Mouse (Mus musculus) yolk sac, embryonic 10.5 days (tissue): ENCODE results near the gene Cd276.

Experiments used
- DNase-seq: peaks from one replicate; pipeline ENCODE4 v3.0.0-alpha.2; 2017; ENCODE audit warnings: low spot score

Gene Cd276

DNA sequence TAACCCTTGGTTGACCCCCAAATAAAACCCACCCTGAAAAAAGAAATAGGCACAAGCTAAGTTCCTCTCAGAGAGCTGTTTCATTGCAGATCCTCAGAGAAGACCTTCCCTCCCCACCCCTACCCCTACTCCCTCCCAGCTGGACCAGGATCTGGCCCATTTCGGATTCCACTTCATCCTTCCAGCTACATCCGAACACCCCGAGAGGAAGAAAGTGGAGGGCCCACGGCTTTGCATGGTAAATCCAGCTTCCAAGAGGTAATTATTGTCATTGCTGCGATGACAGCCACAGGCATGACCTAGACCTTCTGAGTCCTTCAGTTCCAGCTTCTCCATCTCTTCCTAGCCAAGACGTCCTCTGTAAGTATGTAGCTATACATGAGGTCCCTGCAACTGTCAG, 4.3 kb downstream of the Cd276 start:
- DNase-seq = no peak

DNA sequence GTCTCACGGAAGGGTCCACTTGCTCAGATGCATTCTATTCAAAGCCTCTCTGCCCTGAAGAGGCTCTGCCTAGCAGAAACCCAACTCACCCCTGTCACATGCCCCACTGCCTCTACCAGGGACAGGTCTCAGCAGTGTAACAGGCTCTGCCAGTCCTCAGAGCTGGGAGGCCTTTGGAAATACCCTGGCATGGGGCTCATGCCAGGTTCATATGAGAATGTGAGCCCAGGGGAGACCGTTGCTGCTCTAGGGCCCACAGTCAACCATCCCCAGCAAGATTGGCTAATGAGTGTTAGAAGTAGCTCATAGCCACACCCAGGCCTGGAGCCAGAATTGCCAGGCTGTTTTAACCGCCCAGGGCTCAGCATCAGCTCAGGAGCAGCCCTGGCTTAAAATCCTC, 5.5 kb downstream of the Cd276 start:
- no peak for DNase-seq

DNA sequence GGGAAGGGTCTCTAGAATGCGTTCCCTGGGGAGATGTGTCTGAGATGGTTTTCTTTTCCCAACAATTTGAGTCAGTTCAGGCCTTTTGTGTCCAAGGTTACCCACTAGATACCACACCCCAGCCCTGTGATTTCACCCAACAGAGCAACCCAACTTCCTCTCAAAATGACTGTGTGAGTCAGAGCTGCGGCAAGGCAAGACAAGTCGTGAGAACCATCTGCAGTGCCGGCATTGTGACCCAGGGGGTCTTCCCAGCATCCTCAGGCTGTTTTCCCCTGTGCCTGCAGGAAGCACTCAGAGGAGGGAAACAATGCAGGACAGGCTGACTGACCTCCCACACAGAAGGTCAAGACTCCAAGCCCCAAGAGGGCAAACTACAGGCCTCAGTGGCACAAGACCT, 6.3 kb downstream of the Cd276 start:
- DNase-seq = no peak

DNA sequence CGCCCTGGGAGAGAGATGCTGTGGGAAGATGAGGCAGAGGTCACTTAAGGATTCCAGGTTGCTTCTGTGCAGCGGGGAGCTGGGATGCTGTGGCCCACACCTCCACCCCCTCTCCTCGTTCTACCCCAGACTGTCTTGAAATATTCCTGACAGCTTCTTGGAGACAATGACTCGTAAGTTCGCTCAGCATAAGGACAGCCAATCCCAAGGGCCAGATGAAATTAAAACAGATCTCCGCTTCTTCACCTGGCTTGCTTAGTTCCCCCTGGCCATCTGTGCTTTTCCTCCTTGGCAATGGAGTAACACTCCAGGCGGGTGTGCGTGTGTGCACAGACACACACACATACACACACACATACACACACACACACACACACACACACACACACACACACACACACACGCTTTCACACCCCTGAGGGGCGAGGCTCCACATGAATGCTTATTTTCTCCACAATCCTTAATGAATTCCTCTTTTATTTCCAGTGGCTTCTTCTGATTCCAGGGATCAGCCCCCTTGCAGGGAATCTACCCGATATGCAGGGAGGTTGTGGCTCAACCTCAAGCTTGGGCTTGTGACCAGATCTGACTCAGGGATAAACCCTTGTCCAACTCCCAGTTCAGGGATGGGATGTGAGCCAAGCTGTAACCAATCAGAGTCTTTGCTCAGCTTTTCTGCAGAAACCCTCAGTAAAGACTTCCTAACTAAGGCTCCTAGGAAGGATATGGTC, 8.4 kb downstream of the Cd276 start:
- DNase-seq = no peak

DNA sequence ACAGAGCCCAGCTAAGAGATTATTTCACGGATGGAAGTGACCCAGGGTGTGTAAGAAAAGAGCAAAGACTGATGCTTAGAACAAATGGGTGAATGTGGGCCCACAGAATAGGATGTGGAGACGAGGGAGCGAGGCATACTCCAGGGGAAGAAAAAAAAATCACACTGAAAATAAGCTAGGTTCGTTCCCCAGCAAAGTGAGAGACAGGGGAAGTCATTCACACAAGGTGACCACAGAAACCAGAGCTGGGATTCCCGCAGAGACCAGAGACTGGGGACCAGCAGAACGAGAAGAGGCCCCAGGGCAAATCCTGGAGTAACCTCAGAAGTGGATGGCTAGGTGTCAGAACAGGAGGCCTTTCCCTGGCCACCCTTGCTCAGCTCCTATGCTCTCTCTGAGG, 9.8 kb downstream of the Cd276 start:
- DNase-seq = no peak

DNA sequence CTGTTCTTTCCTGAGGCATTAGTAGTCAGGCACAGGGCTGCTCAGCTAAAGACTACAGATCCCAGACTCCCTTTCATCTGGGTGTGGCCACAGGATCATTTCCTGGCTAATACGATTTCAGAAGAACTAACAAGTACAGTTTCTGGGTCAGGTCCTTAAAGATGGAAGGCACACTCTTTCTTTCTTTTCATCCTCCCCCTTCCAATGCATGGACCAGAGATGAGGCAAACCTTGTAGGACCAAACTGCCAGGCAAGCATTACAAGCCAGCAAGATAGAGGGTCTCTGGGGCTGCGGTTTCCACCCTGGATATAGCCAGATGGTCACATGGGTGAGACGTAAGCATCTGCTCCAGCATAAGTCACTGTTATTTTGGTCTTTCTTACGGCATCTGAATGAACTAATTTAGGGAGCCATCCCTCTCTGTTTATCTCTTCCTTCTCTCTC, 10.3 kb downstream of the Cd276 start:
- no peak for DNase-seq

DNA sequence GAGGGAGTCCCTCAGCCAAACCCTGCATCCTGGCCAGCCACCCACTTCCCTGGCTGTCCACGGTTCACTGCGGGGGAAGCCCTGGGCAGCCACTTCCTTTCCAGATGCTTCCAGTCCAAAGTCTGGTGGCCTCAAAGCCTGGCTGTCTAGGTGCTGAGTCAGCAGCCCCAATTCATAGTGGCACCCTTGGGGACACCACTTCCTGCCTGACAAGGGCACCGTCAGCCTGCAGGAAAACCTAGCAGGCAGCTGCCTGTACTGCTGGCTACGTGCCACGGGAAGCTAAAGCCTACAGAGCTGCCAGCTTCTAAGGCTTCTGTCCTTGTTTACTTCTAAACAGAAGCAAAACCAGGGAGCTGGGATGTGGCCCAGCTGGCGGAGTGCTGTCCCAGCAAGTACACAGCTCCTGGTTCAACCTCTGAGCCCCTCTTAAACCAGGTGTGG, 13.3 kb downstream of the Cd276 start:
- DNase-seq = peak; percentile 32

DNA sequence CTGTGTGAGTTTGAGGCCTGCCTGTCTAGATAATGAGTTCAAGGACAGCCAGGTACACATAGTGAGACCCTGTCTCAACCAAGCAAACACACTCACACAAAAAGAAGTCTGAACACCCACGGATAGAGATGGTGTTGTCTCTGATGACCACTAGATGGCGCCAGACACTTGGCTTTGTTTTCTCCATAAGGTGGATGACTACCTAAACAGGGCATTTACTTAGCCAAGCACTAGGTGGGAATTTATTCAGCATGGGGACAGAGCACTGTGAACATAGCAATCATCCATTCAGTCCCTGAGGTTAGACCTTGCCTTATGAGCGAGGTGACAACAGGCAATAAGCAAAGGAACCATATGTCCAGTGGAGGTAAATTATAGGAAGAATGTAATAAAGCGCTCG, 15.4 kb downstream of the Cd276 start:
- DNase-seq = peak; percentile 11

DNA sequence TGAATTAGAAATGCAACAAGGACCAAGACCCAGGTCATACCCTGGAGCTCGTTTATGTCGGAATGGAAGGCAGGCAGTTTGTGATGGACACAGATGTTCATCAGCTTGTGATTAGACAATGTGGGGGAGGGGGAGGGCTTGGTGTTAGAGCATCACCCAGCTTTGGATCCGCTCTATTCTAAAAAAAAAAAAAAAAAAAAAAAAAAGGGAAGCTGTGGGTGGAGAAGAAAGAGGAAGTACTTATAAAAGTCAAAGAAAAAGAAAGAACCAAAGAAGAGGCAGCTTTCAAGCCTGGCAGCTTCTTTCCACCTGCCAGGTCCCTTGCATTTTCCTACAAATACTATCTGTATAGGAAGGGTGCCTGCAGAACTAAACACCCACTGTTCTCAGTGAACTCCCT, 17.5 kb downstream of the Cd276 start:
- DNase-seq = no peak

DNA sequence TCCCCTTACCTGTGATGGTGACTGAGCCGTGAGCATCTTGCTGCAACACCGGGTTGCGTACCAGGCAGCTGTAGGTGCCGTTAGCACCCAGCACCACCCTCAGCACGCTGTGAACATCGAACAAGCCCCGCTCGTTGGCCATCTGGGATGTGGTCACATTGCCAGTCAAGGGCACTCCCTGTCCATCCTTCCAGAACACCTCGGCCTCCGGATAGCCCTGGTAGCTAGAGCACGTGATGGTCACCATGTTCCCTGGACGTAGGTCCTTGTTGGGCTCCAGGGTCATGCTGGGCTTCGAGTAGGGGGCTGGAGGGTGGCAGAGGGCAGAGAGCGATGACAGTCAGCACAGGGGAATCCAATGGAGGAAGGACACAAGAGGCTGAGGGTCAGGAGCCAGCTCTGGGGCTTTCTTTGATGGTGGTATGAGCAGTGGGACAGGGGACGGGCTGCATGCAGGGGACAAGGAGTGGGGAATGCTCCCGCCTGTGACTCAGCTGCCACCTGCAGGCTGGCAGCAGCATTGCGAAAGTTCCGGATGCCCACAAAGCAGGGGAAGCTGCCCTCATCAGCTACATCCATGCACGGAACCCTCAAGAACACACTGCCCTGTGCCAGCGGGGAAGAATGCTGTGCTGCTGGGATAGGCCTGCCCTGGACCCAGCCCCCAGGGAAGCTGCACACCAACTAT, 19.6 kb downstream of the Cd276 start:
- DNase-seq = no peak

DNA sequence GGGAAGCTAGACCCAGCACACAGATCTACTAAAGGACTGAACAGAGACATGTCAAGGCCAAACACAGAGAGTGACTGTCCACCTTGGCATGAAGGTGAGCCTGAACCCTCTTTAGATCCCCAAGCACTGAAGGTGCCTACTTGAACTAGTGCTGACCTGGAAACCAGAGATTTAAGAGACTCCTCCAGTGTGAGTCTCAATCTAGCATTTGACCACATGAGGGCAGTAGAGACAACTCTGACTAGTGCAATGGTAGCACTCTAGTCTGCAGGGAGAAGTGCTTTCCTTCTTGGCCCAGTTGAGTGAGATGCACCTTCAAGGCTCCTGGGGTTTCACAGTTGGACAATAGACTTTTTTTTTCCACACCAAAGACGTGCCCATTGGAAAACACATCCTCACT, 20.5 kb downstream of the Cd276 start:
- peak; percentile 37 for DNase-seq

DNA sequence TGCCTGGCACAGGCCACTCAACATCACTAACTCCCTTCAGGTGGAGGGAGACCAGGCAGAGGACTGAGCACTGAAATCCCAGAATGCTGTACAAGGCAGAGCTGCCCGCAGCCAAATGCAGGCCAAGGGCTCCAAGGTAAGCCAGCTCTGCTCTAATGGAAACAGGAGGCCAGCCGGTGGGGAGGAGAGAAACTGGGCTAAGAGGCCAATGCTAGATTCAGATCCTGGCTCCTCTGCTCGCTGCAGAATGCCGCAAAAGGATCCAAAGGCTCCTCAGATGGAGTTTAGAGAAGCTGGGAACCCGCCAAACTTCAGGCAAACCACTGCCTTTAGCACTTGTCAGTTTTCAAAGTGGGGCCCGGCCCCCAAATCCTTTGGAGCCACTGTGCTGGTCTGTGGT, 21.9 kb downstream of the Cd276 start:
- no peak for DNase-seq

DNA sequence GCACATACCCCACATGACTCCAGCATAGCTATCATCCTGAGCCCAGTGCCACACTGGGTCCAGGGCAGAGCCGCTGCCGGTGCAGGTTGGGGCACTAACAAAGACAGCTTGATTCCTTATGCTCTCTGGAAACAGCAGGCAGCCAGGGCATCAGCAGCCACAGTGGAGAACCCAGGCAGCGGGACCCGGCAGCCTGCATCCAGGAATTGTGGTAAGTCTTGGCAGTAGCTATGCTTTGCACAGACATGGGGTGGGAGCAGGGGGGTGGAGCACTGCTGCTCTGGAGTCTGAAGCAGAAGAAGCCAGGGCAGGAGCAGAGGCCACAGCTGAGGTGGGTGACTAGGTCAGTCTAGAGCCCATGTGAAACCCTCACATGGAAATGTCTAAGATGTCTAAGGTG, 23.0 kb downstream of the Cd276 start:
- no peak for DNase-seq

DNA sequence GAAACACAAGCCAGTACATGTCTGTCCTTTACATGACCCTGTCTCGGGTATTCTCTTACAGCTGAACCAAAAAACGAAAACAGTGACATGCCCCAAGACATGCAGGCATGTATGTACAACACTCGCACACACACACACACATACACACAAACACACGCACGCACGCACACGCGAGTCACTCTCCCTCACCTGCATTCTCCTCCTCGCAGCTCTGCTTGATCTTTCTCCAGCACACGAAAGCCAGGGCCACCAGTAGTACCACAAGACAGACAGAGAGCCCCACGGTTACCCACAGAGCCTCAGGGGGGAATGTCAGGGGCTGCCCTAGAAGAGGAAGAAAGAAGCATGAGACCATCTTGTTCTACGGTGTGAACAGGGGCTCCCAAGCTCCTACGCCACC, 24.8 kb downstream of the Cd276 start:
- no peak for DNase-seq

DNA sequence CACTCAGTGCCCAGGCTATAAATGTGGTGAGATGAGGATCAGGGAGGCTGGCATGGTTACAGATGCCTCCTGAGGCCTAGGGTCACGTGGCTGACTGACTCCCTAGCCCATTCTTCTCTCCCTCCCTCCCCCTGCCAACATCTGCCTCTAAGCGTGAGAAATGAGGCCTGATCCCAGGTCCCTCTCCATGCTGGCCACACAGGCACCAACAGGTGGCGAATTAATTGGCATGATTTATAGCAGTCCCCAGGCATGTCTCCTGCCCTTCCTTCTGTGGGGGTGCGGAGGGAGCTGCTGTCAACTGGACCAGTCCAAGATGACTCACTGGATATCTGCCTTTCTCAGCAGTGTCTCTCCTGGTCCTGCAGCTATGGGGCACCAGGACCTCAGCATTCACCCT, 27.4 kb downstream of the Cd276 start:
- DNase-seq = no peak

DNA sequence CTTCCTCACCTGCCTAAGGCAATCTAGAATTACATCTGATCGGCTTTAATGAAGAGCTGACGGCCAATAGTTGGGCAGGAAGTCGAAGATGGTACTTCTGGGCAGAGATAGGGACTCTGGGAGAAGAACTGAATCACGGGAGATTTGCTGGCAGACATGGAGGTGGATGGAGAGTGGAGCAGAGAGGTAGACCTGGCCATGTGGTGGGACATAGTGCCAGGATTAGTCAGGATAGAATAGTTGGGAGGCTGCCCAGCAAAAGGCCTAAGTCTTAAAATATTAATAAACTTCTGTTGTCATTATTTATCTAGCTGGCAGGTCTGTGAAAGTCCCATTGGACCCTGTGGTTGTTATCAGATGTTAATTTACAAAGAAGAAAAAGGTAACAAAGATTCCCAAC, 30.1 kb downstream of the Cd276 start:
- DNase-seq = no peak

DNA sequence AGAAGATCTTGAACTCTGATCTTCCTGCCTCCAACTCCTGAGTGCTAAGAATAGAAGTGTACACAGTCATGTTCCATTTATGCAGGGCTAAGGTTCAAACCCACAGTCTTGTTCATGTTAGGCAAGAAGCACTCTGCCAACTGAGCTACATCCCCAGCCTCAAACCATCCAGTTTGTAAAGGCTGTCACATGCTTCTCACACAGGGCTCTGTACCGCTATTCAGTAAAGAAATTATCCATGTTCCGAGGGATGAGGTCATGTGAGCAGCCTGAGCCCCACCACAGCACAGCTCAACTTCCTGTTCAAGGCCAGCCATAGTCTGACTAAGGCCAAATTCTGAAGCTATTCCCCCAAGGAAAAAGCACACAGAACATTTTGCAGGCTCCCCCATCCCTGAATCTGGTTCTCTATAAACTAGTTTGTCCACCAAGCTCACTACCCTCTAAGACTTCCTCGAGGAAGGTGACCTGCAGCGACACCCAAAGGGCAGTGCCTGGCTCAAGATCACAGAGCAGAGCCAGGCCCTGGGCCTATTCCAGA, 33.3 kb downstream of the Cd276 start:
- peak; percentile 30 for DNase-seq

DNA sequence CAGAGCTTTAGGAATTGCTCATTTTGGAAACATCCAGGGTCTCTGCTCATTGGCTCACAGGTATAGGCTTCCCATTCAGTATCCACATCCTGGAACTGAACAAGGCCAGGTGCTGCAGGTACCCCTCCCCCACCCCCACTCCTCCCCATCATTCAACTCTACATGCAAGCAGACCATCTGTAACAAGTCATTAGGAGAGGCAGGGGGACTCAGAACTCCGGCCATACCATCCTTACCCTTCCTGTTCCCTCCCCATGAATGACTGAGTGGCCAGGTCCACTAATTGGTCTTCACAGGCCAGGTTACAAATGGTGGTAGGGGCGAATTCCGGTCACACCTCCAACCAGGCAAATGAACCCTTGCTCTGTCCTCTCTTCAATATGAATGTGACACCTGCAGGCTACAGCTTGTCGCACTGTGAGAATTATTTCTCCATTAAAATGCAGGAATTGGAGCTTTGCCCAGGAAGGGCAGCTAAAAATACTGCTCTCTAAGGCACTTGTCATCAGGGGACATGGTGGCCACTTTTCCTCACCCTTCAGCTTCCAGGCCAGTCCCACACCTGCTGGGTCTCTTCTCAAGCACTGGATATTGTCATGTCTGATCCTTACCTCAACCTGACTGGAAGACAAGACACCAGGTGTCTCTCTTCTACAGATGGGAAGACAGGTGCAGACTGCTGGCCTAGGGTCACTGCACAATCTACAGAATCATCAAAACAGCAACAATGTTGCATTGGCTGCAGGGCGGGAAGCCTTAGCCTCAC, 34.2 kb downstream of the Cd276 start:
- DNase-seq = no peak

DNA sequence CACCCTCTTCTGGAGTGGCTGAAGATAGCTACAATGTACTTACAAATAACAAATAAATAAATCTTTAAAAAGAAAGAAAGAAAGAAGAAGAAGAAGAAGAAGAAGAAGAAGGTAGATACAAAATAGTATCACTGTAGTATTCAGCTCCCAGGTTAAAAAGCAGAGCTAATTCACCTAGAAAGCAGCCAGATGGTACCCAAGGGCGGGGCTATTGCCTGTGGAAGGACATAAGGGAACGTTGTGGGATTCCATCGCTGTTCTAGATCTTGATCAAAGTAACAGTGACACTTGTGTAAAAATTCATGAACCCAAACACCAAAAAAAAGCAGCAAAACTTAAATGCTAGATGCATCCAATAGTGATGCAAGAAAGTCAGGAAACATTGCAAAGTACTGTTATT, 35.3 kb downstream of the Cd276 start:
- DNase-seq = no peak

DNA sequence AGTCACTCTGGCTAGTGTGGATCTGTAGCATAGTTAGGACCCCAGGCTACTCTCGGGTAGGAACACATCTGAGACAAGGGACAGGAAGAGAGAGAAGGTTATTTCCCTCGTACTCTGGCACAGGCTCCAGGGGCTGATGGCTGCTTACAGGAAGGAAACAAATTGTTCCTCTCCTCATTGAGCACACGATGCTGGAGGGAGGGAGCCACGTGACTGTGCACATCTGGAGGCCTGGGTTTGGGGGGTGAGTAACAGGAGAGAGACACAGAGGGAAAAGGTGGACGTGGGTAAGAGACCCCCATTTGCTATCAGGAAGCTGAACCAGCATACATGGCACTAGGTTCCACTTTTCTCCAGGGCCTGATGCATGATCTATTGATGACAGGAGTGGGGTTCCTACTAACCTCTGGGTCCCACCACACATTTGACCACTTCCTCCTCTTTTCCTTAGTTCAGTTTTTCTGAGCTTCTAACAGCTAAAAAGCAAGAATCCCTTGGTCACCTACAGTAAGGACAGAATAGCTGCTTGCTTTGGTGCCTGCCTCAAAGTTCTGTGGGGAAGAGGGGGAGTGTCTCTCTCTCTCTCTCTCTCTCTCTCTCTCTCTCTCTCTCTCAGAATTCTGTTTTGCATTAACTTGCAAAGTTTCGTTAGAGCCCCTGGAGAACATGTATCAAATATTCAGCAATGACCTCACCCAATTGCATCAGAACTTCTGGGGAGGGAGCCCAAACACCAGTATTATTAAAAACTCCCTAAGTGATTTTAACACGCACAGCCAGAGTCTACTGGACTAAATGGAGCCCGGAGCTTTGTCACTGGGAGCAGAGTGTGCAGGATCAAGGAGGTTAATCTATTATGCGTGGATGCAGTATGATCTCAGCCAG, 37.1 kb downstream of the Cd276 start:
- DNase-seq = no peak

DNA sequence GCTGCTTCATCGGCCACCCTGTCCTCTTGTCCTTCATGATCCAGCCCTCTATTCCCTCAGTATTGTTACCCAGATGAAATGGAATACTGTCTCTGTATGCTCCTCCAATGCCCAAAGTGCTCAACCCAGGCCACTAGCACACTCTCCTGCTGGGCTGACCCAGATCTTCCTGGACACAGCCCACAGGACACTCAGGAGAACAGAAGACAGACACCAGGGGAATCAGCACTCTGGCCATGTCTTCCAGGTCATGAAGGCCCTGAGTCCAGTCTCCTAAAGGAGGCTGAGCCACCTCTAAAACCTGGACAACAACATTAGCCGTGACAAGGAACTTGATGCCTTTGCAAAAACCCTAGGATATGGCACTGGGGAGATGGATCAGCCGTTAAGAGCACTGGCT, 38.8 kb downstream of the Cd276 start:
- no peak for DNase-seq

DNA sequence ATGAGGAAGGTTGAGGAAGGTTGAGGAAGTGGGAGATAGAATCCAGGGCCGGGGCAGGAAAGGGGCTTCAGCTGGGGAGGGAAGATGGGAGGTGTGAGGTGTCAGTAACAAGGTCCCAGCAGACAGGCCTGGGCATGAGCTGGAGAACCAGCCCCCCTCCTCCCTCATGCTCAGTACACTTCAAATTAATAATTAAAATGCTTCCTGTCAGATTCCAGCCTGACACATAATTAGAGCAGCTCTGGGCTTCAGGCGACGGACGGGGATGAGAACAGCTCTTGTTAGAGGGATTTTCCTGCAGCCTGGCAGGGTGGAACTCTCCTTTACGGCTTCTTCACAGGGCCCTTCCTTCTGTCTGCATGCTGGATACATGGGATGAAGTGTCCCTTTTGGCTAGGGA, 41.5 kb downstream of the Cd276 start:
- DNase-seq = no peak
